Mouse (Mus musculus): ENCODE results near the gene Smyd3.

Smyd3 gene

GRCm38 (mm10) chr1:178994263-178994662 lies 523.6 kb downstream of the Smyd3 start:
- in situ Hi-C loops (cut with MboI; ENCODE audit: low sequenced_read_pairs), result no loop called here

GRCm38 (mm10) chr1:178992503-178992902 lies 525.3 kb downstream of the Smyd3 start:
- in situ Hi-C loops (cut with MboI; ENCODE audit: low sequenced_read_pairs), result no loop called here

- in situ Hi-C loops (cut with MboI; ENCODE audit: low sequenced_read_pairs), result no loop called here
Observed at GRCm38 (mm10) chr1:178991470-178991869, 526.4 kb downstream of the Smyd3 start.

GRCm38 (mm10) chr1:178991045-178991444 lies 526.8 kb downstream of the Smyd3 start:
- in situ Hi-C loops (cut with MboI; ENCODE audit: low sequenced_read_pairs), result no loop called here

GRCm38 (mm10) chr1:178989485-178989884 lies 528.4 kb downstream of the Smyd3 start:
- in situ Hi-C loops (cut with MboI; ENCODE audit: low sequenced_read_pairs), result no loop called here

GRCm38 (mm10) chr1:178988176-178988575 lies 529.7 kb downstream of the Smyd3 start:
- in situ Hi-C loops (cut with MboI; ENCODE audit: low sequenced_read_pairs), result no loop called here

- in situ Hi-C loops (cut with MboI; ENCODE audit: low sequenced_read_pairs), result no loop called here
Observed at GRCm38 (mm10) chr1:178981641-178982040, 536.2 kb downstream of the Smyd3 start.

GRCm38 (mm10) chr1:178980185-178980584 lies 537.7 kb downstream of the Smyd3 start:
- in situ Hi-C loops (cut with MboI; ENCODE audit: low sequenced_read_pairs), result no loop called here

- in situ Hi-C loops (cut with MboI; ENCODE audit: low sequenced_read_pairs), result no loop called here
Observed at GRCm38 (mm10) chr1:178978617-178979245, 539.1 kb downstream of the Smyd3 start.

- in situ Hi-C loops (cut with MboI; ENCODE audit: low sequenced_read_pairs), result no loop called here
Observed at GRCm38 (mm10) chr1:178972055-178972454, 545.8 kb downstream of the Smyd3 start.

GRCm38 (mm10) chr1:178961661-178962060 lies 556.2 kb downstream of the Smyd3 start:
- in situ Hi-C loops (cut with MboI; ENCODE audit: low sequenced_read_pairs), result no loop called here

- in situ Hi-C loops (cut with MboI; ENCODE audit: low sequenced_read_pairs), result no loop called here
Observed at GRCm38 (mm10) chr1:178960015-178960559, 557.8 kb downstream of the Smyd3 start.

- in situ Hi-C loops (cut with MboI; ENCODE audit: low sequenced_read_pairs), result no loop called here
Observed at GRCm38 (mm10) chr1:178958641-178959040, 559.2 kb downstream of the Smyd3 start.

GRCm38 (mm10) chr1:178952910-178953309 lies 564.9 kb downstream of the Smyd3 start:
- in situ Hi-C loops (cut with MboI; ENCODE audit: low sequenced_read_pairs), result no loop called here

GRCm38 (mm10) chr1:178942251-178942963 lies 575.4 kb downstream of the Smyd3 start:
- in situ Hi-C loops (cut with MboI; ENCODE audit: low sequenced_read_pairs), result no loop called here

GRCm38 (mm10) chr1:178940353-178940752 lies 577.5 kb downstream of the Smyd3 start:
- in situ Hi-C loops (cut with MboI; ENCODE audit: low sequenced_read_pairs), result no loop called here

- in situ Hi-C loops (cut with MboI; ENCODE audit: low sequenced_read_pairs), result no loop called here
Observed at GRCm38 (mm10) chr1:178936976-178937375, 580.9 kb downstream of the Smyd3 start.

GRCm38 (mm10) chr1:178936457-178936856 lies 581.4 kb downstream of the Smyd3 start:
- in situ Hi-C loops (cut with MboI; ENCODE audit: low sequenced_read_pairs), result no loop called here

GRCm38 (mm10) chr1:178933953-178934637 lies 583.7 kb downstream of the Smyd3 start:
- in situ Hi-C loops (cut with MboI; ENCODE audit: low sequenced_read_pairs), result no loop called here

- in situ Hi-C loops (cut with MboI; ENCODE audit: low sequenced_read_pairs), result no loop called here
Observed at GRCm38 (mm10) chr1:178929531-178929930, 588.3 kb downstream of the Smyd3 start.

- in situ Hi-C loops (cut with MboI; ENCODE audit: low sequenced_read_pairs), result no loop called here
Observed at GRCm38 (mm10) chr1:178924492-178925183, 593.2 kb downstream of the Smyd3 start.

Data from CH12F3 (cell line).